Mouse (Mus musculus): ENCODE measurements around the gene Actn4. TPM values are rescaled to one million over a fixed set of nuclear protein-coding genes. Genes with fewer than 3 reads are reported as not detected.
A peak's percentile ranks its signal among the peaks of the same experiment; 100 is the strongest.

Actn4 gene
- 465 TPM for polyA plus RNA-seq (2012; fragmentation: generic; extraction: Trizol)
- long read RNA-seq, experiment 1, transcript Actn4-201 (21 exons, 3,877 nt), result major isoform, 146 of 226 reads
- long read RNA-seq, experiment 1, transcript Actn4-203 (2 exons, 508 nt), result minor isoform, 11 of 226 reads
- long read RNA-seq, experiment 1, partial matches to known transcripts, result 34 of 226 reads
- long read RNA-seq, experiment 1, other reads (novel, unspliced or antisense), result 33 of 226 reads
- long read RNA-seq, experiment 2, transcript Actn4-201 (21 exons, 3,877 nt), result major isoform, 3,411 of 3,657 reads
- long read RNA-seq, experiment 2, partial matches to known transcripts, result 96 of 3,657 reads
- long read RNA-seq, experiment 2, other reads (novel, unspliced or antisense), result 149 of 3,657 reads

GRCm38 (mm10) chr7:28961927-28962670 lies at the start of gene Actn4:
Gene Actn4, minus strand, starts transcription at chr7:28962340.
- no peaks in the 10 kb centered on the region for H3K27me3 ChIP-seq (ENCODE audit: control insufficient read depth, insufficient read depth, insufficient read length)
- peaks cover 47% of the 10 kb centered on the region for H3K79me3 ChIP-seq (ENCODE audit: low read depth)
- H3ac ChIP-seq (ENCODE audit: control insufficient read depth, insufficient read length, low read depth), result peak within 1 kb of the TSS; percentile 77
- peak within 1 kb of the TSS; percentile 83 for H3K4me3 ChIP-seq (ENCODE audit: insufficient read depth, poor library complexity, severe bottlenecking)
- peaks cover 50% of the 10 kb centered on the region for H3K79me2 ChIP-seq (ENCODE audit: control insufficient read depth, insufficient read depth)
- TF ChIP-seq CTCF (IDR thresholded peaks at IDR 0.05; ENCODE audit: control insufficient read depth, insufficient read depth, insufficient read length) (no peak), USF1 (IDR thresholded peaks at IDR 0.05; ENCODE audit: low read depth) (no peak), MYOG (IDR thresholded peaks at IDR 0.05; ENCODE audit: control insufficient read depth, extremely low read depth, insufficient read length) (no peak), CEBPB (IDR thresholded peaks at IDR 0.05; ENCODE audit: low read depth) (no peak), FOSL1 (IDR thresholded peaks at IDR 0.05; ENCODE audit: insufficient read depth, low read length, poor library complexity, severe bottlenecking) (no peak), MAX (IDR thresholded peaks at IDR 0.05) (peak; percentile 31), MYOD1 (IDR thresholded peaks at IDR 0.05; ENCODE audit: control insufficient read depth, insufficient read length, low read depth) (no peak)
- H3K36me3 ChIP-seq (ENCODE audit: control insufficient read depth, insufficient read depth), result peaks cover 12% of the 10 kb centered on the region

DNA sequence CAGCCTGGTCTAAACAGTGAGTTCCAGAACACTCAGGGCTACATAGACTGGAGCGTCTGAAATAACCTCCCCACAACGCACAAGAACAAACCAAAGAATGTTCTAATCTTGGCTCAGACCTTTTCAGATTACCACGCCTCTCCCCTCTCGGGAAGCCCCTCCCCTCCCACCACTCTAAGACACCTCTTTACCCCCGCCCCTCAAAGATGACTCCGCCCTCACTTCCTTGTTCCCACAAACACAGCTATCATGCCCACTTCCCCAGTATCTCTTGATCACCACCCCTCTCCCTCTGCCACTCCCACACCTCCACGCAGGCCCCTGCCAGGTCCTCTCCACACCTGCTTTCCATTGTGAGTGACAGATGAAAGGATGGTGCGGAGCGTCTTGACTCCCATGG lies 46.6 kb upstream of the Actn4 start:
- no peak for TF ChIP-seq USF1 (IDR thresholded peaks at IDR 0.05; ENCODE audit: low read depth)
- no peak for TF ChIP-seq MYOG (IDR thresholded peaks at IDR 0.05; ENCODE audit: control insufficient read depth, extremely low read depth, insufficient read length)
- no peak for TF ChIP-seq MAX (IDR thresholded peaks at IDR 0.05)
- no peak for TF ChIP-seq CTCF (IDR thresholded peaks at IDR 0.05; ENCODE audit: control insufficient read depth, insufficient read depth, insufficient read length)
- TF ChIP-seq MYOD1 (IDR thresholded peaks at IDR 0.05; ENCODE audit: control insufficient read depth, insufficient read length, low read depth), result no peak
- TF ChIP-seq CEBPB (IDR thresholded peaks at IDR 0.05; ENCODE audit: low read depth), result no peak
- TF ChIP-seq FOSL1 (IDR thresholded peaks at IDR 0.05; ENCODE audit: insufficient read depth, low read length, poor library complexity, severe bottlenecking), result no peak
- no peak overlapping the region for H3ac ChIP-seq (ENCODE audit: control insufficient read depth, insufficient read length, low read depth)
- H3K79me2 ChIP-seq (ENCODE audit: control insufficient read depth, insufficient read depth), result no peaks in the 10 kb centered on the region
- H3K4me3 ChIP-seq (ENCODE audit: insufficient read depth, poor library complexity, severe bottlenecking), result no peak overlapping the region
- no peaks in the 10 kb centered on the region for H3K36me3 ChIP-seq (ENCODE audit: control insufficient read depth, insufficient read depth)
- no peaks in the 10 kb centered on the region for H3K79me3 ChIP-seq (ENCODE audit: low read depth)
- H3K27me3 ChIP-seq (ENCODE audit: control insufficient read depth, insufficient read depth, insufficient read length), result no peaks in the 10 kb centered on the region

- Histone ChIP-seq H3K27me3 (ENCODE audit: control insufficient read depth, insufficient read depth, insufficient read length) (no peaks in the 10 kb centered on the region), H3ac (ENCODE audit: control insufficient read depth, insufficient read length, low read depth) (no peak overlapping the region), H3K4me3 (ENCODE audit: insufficient read depth, poor library complexity, severe bottlenecking) (no peak overlapping the region), H3K79me2 (ENCODE audit: control insufficient read depth, insufficient read depth) (no peaks in the 10 kb centered on the region), H3K36me3 (ENCODE audit: control insufficient read depth, insufficient read depth) (no peaks in the 10 kb centered on the region), H3K79me3 (ENCODE audit: low read depth) (no peaks in the 10 kb centered on the region)
- TF ChIP-seq MYOD1 (IDR thresholded peaks at IDR 0.05; ENCODE audit: control insufficient read depth, insufficient read length, low read depth) (no peak), FOSL1 (IDR thresholded peaks at IDR 0.05; ENCODE audit: insufficient read depth, low read length, poor library complexity, severe bottlenecking) (no peak), USF1 (IDR thresholded peaks at IDR 0.05; ENCODE audit: low read depth) (no peak)
Measured at GRCm38 (mm10) chr7:29008171-29008570, 46.0 kb upstream of the Actn4 start.

GRCm38 (mm10) chr7:29007224-29008101 lies 45.3 kb upstream of the Actn4 start:
- H3ac ChIP-seq (ENCODE audit: control insufficient read depth, insufficient read length, low read depth), result no peak overlapping the region
- TF ChIP-seq CTCF (IDR thresholded peaks at IDR 0.05; ENCODE audit: control insufficient read depth, insufficient read depth, insufficient read length) (no peak), FOSL1 (IDR thresholded peaks at IDR 0.05; ENCODE audit: insufficient read depth, low read length, poor library complexity, severe bottlenecking) (no peak), MAX (IDR thresholded peaks at IDR 0.05) (no peak), USF1 (IDR thresholded peaks at IDR 0.05; ENCODE audit: low read depth) (no peak), CEBPB (IDR thresholded peaks at IDR 0.05; ENCODE audit: low read depth) (no peak), MYOG (IDR thresholded peaks at IDR 0.05; ENCODE audit: control insufficient read depth, extremely low read depth, insufficient read length) (no peak), MYOD1 (IDR thresholded peaks at IDR 0.05; ENCODE audit: control insufficient read depth, insufficient read length, low read depth) (no peak)
- H3K79me2 ChIP-seq (ENCODE audit: control insufficient read depth, insufficient read depth), result no peaks in the 10 kb centered on the region
- H3K79me3 ChIP-seq (ENCODE audit: low read depth), result no peaks in the 10 kb centered on the region
- no peaks in the 10 kb centered on the region for H3K27me3 ChIP-seq (ENCODE audit: control insufficient read depth, insufficient read depth, insufficient read length)
- no peaks in the 10 kb centered on the region for H3K36me3 ChIP-seq (ENCODE audit: control insufficient read depth, insufficient read depth)
- no peak overlapping the region for H3K4me3 ChIP-seq (ENCODE audit: insufficient read depth, poor library complexity, severe bottlenecking)
